Mouse (Mus musculus) MEL (cell line): ENCODE measurements around the gene Ctnna2.

Experiments
- BHLHE40 ChIP-seq: IDR thresholded peaks from 2 replicates; pipeline ENCODE4 v1.6.1; 2012; ENCODE audit warnings: low read depth, mild to moderate bottlenecking, inconsistent platforms, low read length, improper control_type of control experiment, borderline replicate concordance
- CTCF ChIP-seq, 3 experiments: IDR thresholded peaks in 2 of 3; conservative IDR thresholded peaks in 1 of 3; 2 replicates each; pipeline ENCODE4 v1.5.1; 2011 to 2012; ENCODE audit warnings: low read length in 3 of 3, low read depth in 2 of 3, mild to moderate bottlenecking in 2 of 3, improper control_type of control experiment in 1 of 3, inconsistent platforms in 1 of 3, mixed read lengths in 1 of 3, moderate library complexity in 1 of 3; ENCODE audit not compliant: control insufficient read depth in 1 of 3, insufficient read depth in 1 of 3, poor library complexity in 1 of 3, severe bottlenecking in 1 of 3
- E2F4 ChIP-seq: IDR thresholded peaks from 2 replicates; pipeline ENCODE4 v1.6.1; 2011; ENCODE audit warnings: low read depth, low read length, improper control_type of control experiment, borderline replicate concordance
- EP300 ChIP-seq, 2 experiments: IDR thresholded peaks; 2 replicates each; pipeline ENCODE4 v1.6.1; 2011; ENCODE audit warnings: improper control_type of control experiment in 2 of 2, low read length in 2 of 2, low read depth in 1 of 2, mild to moderate bottlenecking in 1 of 2
- ETS1 ChIP-seq: IDR thresholded peaks from 2 replicates; pipeline ENCODE4 v1.6.1; 2012; ENCODE audit warnings: low read depth, mild to moderate bottlenecking, inconsistent platforms, low read length, improper control_type of control experiment, moderate library complexity
- HCFC1 ChIP-seq: IDR thresholded peaks from 2 replicates; pipeline ENCODE4 v1.6.1; 2012; ENCODE audit warnings: low read depth, mild to moderate bottlenecking, inconsistent platforms, low read length, improper control_type of control experiment, moderate library complexity
- KAT2A ChIP-seq: conservative IDR thresholded peaks from 2 replicates; pipeline ENCODE4 v1.6.1; 2012; ENCODE audit warnings: low read depth, low read length, improper control_type of control experiment, inconsistent platforms
- MAX ChIP-seq: IDR thresholded peaks from 2 replicates; pipeline ENCODE4 v1.6.1; 2011; ENCODE audit warnings: low read length, improper control_type of control experiment
- MAZ ChIP-seq: IDR thresholded peaks from 2 replicates; pipeline ENCODE4 v1.6.1; 2012; ENCODE audit warnings: low read depth, mild to moderate bottlenecking, inconsistent platforms, low read length, improper control_type of control experiment
- POLR2A ChIP-seq, 2 experiments: IDR thresholded peaks; 2 replicates each; pipeline ENCODE4 v1.6.1; 2011 to 2012; ENCODE audit warnings: low read length in 2 of 2, mild to moderate bottlenecking in 2 of 2, control low read depth in 1 of 2, improper control_type of control experiment in 1 of 2, low read depth in 1 of 2, moderate library complexity in 1 of 2; ENCODE audit not compliant: control insufficient read depth in 1 of 2, insufficient read depth in 1 of 2, poor library complexity in 1 of 2
- RCOR1 ChIP-seq: IDR thresholded peaks from 2 replicates; pipeline ENCODE4 v1.6.1; 2012; ENCODE audit warnings: low read depth, mild to moderate bottlenecking, inconsistent platforms, low read length, improper control_type of control experiment
- SIN3A ChIP-seq: IDR thresholded peaks from 2 replicates; pipeline ENCODE4 v1.6.1; 2012; ENCODE audit warnings: low read length, improper control_type of control experiment, inconsistent platforms
- SMC3 ChIP-seq: IDR thresholded peaks from 2 replicates; pipeline ENCODE4 v1.6.1; 2011; ENCODE audit warnings: low read depth, low read length, improper control_type of control experiment
- ZC3H11A ChIP-seq: IDR thresholded peaks from 2 replicates; pipeline ENCODE4 v1.6.1; 2012; ENCODE audit warnings: low read depth, mild to moderate bottlenecking, inconsistent platforms, low read length, improper control_type of control experiment

GRCm38 (mm10) chr6:77457919-77458318 is 521.6 kb downstream of the Ctnna2 start:
- no peak for TF ChIP-seq SIN3A
- TF ChIP-seq POLR2A (IDR thresholded peaks at IDR 0.05; ENCODE audit: control insufficient read depth in 1 of 2, insufficient read depth in 1 of 2, low read depth in 1 of 2, low read length in 2 of 2, poor library complexity in 1 of 2): no peak
- no peak for TF ChIP-seq CTCF (IDR thresholded peaks at IDR 0.05 in 2 of 3, conservative IDR thresholded peaks at IDR 0.05 in 1 of 3; ENCODE audit: control insufficient read depth in 1 of 3, insufficient read depth in 1 of 3, low read depth in 2 of 3, low read length in 3 of 3, poor library complexity in 1 of 3, severe bottlenecking in 1 of 3)
- TF ChIP-seq EP300 (IDR thresholded peaks at IDR 0.05; ENCODE audit: low read depth in 1 of 2, low read length in 2 of 2): no peak
- TF ChIP-seq MAX: no peak
- no peak for TF ChIP-seq HCFC1
- no peak for TF ChIP-seq SMC3
- no peak for TF ChIP-seq KAT2A
- no peak for TF ChIP-seq RCOR1
- TF ChIP-seq BHLHE40: no peak
- no peak for TF ChIP-seq ETS1
- no peak for TF ChIP-seq MAZ
- TF ChIP-seq E2F4: no peak
- no peak for TF ChIP-seq ZC3H11A
